Mouse (Mus musculus): ENCODE measurements around the gene Olfr1156.

Gene Olfr1156

DNA sequence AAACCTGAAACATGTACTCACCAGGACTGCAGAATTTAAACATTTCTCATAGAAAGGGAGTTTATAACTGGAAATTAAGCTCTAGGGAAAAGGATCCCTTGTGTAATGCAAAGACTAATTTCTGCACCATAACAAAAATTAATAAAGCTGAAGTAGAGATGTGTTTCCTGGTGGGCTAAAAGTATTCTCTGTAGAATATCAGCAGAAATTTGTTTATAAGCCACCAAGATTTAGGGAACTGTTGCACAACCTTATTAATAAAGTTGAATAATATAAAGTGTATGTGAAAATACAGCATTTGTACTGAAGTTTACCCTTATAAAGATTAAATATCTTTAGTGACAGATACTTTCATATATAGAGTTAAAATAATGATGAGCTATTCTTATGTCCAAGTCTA is at the start of gene Olfr1156:
Olfr1156 (minus strand) TSS at position 101 of the 400 bp plus-strand sequence.
- no peak for DNase-seq

DNA sequence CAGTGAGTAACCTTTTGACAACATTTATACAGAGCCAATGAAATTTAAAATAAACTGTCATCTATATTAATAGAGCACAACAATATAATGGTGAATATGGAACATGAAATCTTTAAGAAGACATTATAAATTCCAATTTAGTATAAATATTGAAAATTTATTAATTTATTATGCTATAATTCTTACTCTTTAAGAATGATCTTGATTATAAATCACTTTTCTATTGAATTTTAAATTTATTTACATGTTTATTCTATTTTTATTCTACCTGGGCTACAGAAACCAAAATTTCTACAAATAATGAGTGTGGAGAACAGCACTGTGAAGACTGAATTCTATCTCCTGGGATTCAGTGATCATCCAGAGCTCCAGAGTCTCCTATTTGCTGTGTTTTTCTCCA is 36.9 kb upstream of the Olfr1156 start, which contains the start of gene Olfr1158:
Olfr1158 (plus strand) TSS at position 301 of the 400 bp plus-strand sequence.
- no peak for DNase-seq

DNA sequence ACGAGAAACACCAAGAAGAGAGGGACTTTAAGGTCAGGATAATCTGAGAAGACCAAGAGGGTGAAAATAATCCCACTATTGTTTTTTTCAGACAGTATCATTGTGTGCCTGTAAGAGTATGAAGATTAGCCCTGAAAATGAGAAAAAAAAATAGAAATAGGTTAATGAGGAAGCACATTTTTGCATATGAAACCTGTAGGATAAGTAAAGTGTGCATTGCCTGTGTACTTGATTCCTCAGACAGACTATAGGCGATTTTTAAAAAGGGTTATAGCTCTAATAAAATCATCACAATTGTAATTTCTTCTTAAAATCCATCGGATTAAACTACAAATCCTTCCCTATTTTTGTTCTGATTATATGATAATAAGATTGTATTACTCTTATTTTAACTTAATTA is 21.7 kb upstream of the Olfr1156 start, which contains the start of gene Olfr74:
Olfr74 (minus strand) TSS at position 101 of the 400 bp plus-strand sequence.
- DNase-seq: no peak

DNA sequence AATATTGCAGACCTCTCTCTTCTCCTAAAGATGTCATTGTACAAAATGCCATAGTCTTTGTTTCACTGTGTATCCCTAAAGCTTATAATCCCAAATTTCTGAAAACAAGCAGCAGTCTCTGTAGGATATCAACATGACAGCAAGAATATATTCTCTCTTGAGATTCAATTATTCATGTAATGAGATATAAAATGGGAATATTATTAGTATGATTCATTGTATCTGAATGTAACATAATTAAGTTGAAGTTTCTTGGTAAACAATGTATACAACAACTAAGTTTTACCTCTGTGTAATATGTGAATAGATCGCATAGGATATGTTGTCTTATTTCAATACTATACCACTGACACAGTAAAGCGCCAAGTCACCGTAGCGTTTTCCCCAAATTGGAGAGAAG is 15.3 kb upstream of the Olfr1156 start, which contains the start of gene Olfr1157:
Olfr1157 (minus strand) TSS at position 101 of the 400 bp plus-strand sequence.
- no peak for DNase-seq

DNA sequence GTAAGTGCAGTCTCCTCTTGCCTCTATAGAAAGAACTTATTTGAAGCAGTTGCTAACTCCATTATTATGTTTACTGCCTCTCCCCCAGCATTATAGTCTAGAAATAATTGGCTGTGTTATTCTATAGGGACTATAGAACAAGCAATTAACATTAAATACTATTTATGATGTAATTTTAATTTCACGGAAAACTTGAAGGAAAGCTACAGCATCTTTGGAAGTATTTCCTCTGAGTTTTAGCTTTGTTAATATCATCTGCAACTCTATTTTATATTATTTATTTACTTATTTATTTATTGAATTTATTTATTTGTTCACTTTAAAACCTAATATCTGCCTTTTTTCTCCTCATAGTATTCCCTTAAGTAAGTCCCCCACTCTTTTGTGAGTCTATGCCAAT is 7.9 kb downstream of the Olfr1156 start, which contains the start of gene Olfr1155:
Olfr1155 (minus strand) TSS at position 101 of the 400 bp plus-strand sequence.
- DNase-seq: no peak

DNA sequence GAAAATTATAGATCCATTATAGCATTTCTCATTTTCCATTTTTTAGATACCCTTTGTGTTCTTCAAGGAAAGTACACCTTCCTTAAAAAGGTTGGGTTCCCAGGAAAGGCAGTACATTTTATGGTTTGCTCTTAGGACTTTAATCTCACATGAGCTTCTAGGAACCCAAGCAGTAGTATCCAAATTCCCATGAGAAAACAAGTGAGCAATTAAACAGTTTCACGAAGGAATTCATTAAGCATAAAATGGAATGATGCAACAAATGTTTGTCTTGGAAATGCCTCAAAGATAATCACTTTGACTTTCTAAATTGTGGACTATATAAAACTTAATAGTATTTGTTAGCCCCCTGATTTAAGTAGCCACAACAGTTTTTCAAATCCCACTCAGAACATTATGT is 47.8 kb downstream of the Olfr1156 start, which contains the start of gene Olfr1154:
Olfr1154 (minus strand) TSS at position 101 of the 400 bp plus-strand sequence.
- DNase-seq: no peak

Measured in cerebellum, postnatal 36 days (tissue).